18 mouse cellular contexts compared by ENCODE assay signal in genomic region chr4:141622091-141622490, GRCm38 (mm10). TPM values are rescaled to one million over a fixed set of nuclear protein-coding genes. Genes with fewer than 3 reads are reported as not detected.
"Had no signal": no experiment of that assay in that cellular context is flagged by ENCODE, and none has a peak within 500 bp of the region (broad histone marks: within the 10 kb centered on the region; RNA-seq: fewer than 3 reads in every experiment).

No protein-coding gene starts in this region.

- H3K4me3 ChIP-seq: left cerebral cortex, adult 2 months; limb, embryonic 10.5 days; liver, embryonic 15.5 days; midbrain, embryonic 10.5 days; myocyte; neural tube, embryonic 15.5 days had no signal

- H3K27ac ChIP-seq: left cerebral cortex, adult 2 months; limb, embryonic 10.5 days; liver, embryonic 15.5 days; midbrain, embryonic 10.5 days; neural tube, embryonic 15.5 days had no signal

- H3K4me2 ChIP-seq: liver, embryonic 11.5 days; liver, embryonic 15.5 days; neural tube, embryonic 15.5 days had no signal

- DNase-seq: lung, adult 2 months; lung, postnatal 36 days; midbrain, embryonic 14.5 days; right cerebral cortex, adult 18-20 months; right cerebral cortex, postnatal 25 days; spleen, adult 18-20 months; thymus, postnatal 36 days had no signal

- H3K9ac ChIP-seq: liver, embryonic 15.5 days; neural tube, embryonic 15.5 days had no signal

- H3K36me3 ChIP-seq: liver, embryonic 15.5 days had no signal

- H3K9me3 ChIP-seq: limb, embryonic 10.5 days; liver, embryonic 15.5 days; midbrain, embryonic 10.5 days; neural tube, embryonic 15.5 days had no signal

- ATAC-seq: lung, postnatal 0 days had no signal

- H3K27me3 ChIP-seq: liver, embryonic 15.5 days; neural tube, embryonic 15.5 days had no signal

RNA-seq across cellular contexts. Expression of gene Slc25a34, which starts 1.5 kb away (rescaled TPM):
- polyA plus RNA-seq: liver, embryonic 11.5 days; neural tube, embryonic 11.5 days; stomach, embryonic 14.5 days; thymus, postnatal 0 days had no signal
